Mouse (Mus musculus): ENCODE measurements around the gene Sec61a2.

DNA sequence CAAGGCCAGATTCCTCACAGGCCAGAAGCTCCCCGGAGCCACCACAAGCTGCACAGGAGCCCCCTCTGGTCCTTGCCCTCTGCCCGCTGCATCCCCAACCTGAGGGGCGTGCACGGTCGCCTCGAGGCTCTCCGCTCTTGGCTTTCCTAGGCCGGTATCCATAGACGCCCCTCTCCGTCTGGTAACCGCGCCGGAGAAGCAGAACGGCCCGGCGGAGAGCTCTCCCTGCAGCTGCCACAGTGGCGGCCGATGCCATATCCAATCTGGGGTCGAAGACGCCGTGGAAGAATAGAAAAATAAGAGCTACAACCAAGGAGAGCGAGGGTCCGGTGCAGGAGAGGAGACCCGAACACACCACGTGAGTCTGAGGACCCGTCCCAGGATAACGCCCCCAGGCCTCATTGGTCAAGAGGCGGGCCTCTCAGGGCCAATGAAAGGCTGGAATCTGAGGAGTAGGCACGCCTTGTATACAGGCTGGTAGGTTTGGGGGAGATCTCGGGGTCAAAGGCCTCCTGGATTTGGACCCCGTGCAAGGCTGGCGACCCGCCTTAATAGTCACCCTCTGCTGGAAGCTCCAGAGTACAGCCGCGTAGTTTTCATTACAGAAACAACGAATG is 47.3 kb upstream of the Sec61a2 start, which contains the start of gene Dhtkd1:
- no peak for TF ChIP-seq POLR2A (IDR thresholded peaks at IDR 0.05; ENCODE audit: low read depth, low read length)
- TF ChIP-seq EP300 (IDR thresholded peaks at IDR 0.05; ENCODE audit: low read length) = no peak
- no peak for TF ChIP-seq CTCF (conservative IDR thresholded peaks at IDR 0.05 in 1 of 2, IDR thresholded peaks at IDR 0.05 in 1 of 2; ENCODE audit: low read depth in 2 of 2, low read length in 2 of 2)
- no peak for TF ChIP-seq ZMIZ1 (IDR thresholded peaks at IDR 0.05; ENCODE audit: low read depth, low read length)
- no peak for TF ChIP-seq CHD2 (IDR thresholded peaks at IDR 0.05; ENCODE audit: low read length)
- TF ChIP-seq SMC3 (IDR thresholded peaks at IDR 0.05; ENCODE audit: low read depth, low read length) = no peak
- no peak for TF ChIP-seq TBP (conservative IDR thresholded peaks at IDR 0.05; ENCODE audit: low read depth, low read length)
- no peak for TF ChIP-seq KAT2A (IDR thresholded peaks at IDR 0.05; ENCODE audit: insufficient replicate concordance, low read length)
- TF ChIP-seq USF2 (conservative IDR thresholded peaks at IDR 0.05; ENCODE audit: low read depth, low read length) = no peak
- no peak for TF ChIP-seq USF1 (IDR thresholded peaks at IDR 0.05; ENCODE audit: low read depth, low read length)
- no peak for TF ChIP-seq JUND (conservative IDR thresholded peaks at IDR 0.05; ENCODE audit: low read depth, low read length)
- TF ChIP-seq MAX (IDR thresholded peaks at IDR 0.05; ENCODE audit: low read length) = no peak

All from CH12.LX (cell line).